Mouse (Mus musculus) MN1 (cell line): ENCODE data around the gene Rpl21.

Experiments
- DNase-seq: peaks from one replicate; pipeline ENCODE4 v3.0.0-alpha.2; 2016; ENCODE audit warnings: low spot score

Gene Rpl21

DNA sequence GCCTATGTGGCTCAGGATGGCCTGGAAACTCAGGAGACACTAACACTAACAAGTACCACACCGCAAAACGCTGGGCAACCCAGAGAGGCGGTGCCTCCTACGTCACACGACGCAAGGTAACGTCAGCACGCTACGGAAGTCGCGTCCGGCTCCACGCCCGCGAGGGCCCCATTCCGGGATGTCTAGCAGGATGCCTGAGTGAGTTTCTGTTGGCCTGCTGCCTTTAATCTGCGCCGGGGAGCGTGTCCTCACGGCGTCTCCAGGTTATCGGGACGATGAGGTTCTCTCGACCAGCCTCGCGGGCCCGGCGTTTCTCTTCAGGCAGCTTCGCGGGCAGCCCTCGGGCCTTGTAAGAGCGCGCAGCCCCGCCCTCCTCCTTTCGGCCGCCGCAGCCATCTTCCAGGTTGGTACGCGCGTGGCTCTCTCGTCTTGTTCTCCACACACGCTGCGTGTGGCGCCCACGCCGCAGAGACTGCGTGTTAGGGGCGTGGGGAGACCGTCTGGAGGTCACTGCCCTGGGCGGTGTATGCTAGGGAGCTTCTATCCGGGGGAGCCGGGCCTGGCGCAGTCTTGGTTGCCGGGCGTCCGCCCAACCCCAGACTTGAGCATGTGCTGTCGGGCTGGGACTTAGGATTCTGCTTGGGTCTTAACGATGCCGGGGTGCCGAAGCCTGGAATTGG lies at the start of gene Rpl21:
Gene Rpl21 (plus strand): TSS at position 122 of the 680 bp plus-strand sequence.
- peak; percentile 93 for DNase-seq

DNA sequence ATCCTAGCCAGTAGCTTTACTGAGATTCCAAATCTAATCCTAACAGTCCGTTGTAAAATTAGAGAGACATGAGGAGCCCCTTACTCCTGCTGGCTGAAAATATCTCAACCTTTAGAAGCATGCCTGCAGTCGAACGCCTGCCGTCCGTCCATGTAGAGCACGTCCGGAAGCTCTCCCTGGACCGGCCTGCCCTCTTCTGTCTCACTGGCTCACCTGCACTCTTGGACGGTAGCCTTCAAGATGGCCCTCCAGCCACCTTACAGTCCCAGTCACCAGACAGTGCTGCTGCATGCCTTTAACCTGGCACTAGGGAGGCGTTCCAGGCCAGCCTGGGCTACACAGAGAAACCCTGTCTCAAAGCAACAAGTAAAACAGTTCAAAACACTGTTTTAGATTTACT lies 49.4 kb upstream of the Rpl21 start:
- no peak for DNase-seq

DNA sequence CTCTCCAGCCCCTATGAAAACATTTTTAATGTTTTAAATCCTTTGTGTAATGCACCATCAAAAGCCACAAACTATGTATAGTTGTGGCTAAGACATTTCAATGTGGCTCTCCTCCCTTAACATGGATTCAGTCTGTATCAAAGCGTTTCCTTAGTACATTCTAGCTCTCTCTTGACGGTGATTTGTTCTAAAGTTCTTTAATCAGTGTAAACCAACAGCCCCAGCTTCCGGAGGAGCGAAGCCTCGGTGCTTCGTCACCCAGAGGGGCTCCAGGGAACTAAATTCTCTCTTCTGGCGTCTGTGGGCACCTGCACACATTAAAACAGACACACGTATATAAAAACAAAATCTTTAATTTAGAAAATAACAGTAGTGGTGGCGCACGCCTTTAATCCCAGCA lies 48.8 kb upstream of the Rpl21 start:
- no peak for DNase-seq

DNA sequence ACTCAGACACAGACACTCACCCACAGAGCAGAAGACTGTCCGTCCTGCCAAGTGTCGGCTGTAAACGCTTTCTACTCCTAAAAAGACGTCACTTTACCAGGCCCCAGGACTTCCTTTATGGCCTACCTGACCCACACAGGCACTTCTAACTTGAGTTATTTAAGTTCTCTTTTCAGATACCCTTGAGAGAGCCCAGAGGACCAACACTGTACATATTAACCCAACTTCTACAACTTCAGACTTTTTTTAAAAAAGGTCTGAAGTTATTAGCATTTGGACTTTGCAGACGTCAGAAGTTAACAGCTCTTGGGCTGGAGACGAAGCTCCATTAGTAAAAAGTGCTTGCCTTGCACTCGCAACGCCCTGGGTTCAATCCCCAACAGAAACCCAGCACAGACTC lies 46.6 kb upstream of the Rpl21 start:
- DNase-seq: no peak

DNA sequence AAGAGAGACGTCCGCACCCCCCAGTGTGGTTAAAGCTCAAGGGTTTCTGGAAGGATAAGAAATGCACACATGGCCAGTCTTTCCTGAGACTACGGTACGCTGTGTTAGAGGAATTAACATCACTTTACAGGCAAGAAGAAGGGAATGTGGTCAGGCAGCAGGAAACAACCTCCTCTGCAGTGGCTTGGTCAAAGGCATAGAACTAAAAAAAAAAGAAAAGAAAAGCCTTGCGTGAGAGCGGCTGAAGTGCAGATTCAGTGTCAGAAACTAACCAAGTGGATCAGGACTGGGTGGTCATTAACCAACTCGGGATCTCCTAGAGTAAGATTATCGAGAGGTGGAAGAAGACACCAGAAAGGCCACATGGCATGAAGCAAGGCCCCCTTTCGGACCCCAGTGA lies 43.3 kb upstream of the Rpl21 start:
- no peak for DNase-seq

DNA sequence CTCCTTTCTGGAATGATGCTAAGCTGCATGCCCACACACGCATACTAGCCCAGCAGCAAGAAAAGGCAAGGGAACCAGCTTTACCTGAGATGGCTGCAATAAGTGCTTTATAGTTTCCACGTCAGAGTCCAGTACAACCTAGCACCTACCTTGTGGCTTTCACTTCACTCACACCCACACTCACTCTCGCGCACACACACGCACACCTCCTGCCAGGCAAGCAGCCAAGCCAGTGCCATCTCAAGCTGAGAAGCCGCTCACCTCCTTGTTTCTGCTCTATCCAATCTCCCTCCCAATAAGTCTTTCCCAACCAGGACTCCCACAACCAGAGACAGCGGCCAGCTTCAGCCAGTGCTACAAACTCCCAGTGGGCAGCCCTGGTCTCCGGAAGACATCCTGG lies 41.7 kb upstream of the Rpl21 start:
- no peak for DNase-seq

DNA sequence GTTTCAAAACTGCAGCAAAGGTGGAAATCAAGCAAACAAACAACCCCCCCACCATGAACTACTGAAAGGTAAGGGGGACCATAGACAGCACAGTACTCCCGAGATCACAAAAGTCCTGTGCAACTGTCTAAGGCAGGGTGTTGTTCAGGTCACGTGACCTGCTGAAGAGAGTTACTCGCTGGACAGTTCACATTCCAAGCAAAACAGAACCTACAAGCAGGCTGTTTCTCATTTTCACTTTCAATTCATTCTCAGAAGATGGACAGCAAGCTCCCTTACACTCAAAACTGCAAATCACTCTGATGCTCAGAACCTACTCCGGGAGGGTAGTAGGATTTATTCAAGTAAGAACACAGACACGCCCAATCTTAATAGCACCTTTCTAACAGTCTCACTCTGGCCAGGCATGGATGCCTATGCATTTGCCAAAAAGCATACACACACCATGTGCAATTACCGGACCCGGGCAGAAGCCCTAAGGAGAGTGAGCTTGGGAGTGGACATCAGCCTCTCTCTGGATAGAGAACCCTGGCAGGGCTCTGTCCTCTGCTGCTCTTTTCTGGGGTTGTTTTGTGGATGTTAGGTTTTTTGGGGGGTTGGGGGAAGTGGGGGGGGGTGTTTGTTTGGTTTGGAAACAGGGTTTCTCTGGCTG lies 40.4 kb upstream of the Rpl21 start:
- peak; percentile 32 for DNase-seq

DNA sequence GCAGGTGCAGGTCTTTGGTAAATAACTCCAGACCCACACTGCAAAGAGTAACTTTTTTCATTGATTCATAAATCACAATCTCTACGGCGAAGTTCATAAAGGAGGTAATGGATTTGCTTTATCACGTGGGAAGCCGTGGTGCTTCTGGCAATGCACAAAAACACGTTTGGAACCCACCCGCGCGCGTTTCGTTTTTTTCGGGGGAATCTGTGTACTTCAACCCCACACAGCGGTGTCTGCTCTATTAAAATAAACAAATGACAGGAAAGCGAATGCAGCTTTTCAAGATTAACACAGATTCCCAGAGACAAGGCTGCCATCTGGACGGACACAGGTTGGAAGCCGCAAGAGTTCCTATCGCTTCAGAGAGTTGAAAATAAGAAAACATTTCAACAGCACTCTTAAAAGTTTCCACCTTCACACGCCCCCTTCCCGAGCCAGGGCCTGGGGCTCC lies 39.0 kb upstream of the Rpl21 start:
- DNase-seq: no peak

DNA sequence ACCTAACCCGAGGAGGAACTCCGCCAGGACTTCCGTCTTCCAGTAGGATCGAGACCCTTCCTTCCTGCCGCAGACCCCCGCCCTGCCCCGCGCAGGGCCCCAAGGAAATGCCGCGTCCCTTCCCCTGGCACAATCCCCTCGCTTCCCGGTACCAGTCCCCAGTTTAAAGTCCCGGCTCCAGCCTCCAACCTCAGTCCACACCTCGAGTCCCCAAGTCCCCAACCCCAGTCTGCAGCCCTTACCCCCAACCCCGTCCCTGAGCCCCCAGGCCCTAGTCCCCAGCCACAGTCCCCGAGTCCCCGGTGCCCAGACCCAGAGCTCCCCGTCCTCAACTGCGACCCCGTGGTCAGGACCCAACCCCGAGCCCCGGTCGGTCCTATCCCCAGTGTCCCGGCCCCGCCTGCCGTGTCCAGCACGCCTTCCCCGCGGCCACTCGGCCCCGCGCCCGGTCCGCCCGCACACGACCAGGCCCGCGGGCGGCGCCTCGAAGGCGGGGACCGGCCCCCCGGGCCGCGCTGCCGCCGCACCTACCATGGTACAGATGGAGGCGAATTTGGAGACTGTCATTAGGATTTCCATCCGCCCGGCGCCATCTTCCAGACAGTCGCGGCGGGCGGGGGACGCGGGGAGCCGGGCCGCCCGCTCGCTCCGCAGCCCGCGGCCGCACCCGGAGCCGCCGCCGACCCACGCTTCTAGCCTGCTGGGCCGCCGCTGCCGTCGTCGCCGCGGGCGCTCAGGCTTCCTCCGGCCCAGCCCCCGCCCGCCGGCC lies 38.4 kb upstream of the Rpl21 start:
- no peak for DNase-seq

DNA sequence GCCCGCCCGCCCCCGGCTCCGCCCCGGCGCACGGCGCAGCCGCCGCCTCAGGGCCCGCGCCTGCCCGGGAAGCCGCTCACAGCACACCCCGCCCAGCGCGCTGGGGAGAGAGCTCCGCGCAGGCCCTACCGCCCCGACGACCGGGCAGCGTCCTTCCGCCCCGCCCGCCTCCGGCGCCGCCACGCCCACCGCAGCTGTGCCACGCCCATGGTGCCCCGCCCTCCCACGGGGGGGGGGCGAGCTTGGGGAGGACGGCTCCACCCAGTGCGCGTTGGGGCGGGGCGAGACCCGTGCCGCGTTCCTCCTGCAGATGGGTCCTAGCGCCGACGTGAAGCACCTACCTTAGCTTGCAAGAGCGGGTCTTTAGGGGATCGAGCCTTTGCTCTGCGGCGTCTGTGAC lies 37.8 kb upstream of the Rpl21 start, which contains the start of gene Usp12:
Gene Usp12 (minus strand): TSS at position 154 of the 400 bp plus-strand sequence.
- peak; percentile 98 for DNase-seq

DNA sequence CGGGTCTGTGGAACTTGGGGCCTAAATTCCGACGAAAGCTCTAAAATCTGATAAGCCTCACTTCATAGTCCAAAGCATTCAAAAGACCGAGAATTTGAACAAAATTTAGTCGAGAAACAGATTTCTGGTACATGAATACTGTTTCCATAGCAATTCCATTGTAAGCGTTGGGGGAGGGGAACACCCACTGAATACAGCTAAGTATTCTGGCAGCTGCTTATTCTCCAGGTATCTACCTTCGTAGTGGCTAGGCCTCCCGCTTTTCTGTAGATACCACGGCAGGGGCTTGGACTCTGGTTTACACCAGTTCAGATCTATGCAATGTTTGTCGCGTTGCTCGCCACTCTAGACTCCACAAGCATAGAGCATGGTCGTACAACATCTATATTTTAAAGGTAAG lies 37.0 kb upstream of the Rpl21 start:
- no peak for DNase-seq

DNA sequence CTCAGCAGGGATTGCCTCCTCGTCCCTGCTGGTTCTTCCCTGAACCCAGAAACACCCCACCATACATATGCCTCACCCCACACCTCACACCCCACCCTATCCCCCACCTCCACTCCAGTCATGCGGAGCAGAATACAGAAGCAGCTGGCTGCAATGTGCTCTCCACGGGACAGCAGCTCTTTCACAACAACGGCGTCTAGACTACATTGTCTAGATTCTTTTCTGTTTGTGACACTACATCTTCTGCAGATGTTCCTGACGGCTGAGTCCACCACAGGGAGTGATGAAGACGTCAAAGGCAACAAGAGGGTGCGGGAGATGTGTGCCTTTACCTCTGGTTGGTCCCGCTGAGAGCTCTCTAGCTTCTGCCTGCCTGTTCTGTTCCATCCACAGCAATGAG lies 34.7 kb upstream of the Rpl21 start:
- no peak for DNase-seq

DNA sequence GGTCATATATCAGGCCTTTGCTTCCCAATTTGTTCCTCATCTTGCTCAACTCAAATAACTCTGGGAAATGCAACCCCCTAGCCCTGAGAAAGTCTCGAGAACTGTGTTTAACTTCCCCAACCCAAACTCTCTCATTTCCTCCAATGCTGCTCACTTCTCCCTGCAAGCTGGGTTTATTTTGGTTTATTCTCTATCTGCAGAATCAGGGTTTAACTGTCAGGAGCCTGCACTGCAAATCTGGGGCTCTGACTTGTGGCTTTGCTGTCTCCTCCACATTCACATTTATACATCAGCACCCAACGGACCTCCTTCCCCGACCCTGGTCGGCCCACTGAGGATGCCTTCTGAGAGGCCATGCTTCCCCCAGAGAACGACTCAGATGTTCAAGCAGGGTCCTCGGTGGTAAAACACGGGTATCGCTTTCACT lies 26.7 kb upstream of the Rpl21 start:
- DNase-seq: no peak

DNA sequence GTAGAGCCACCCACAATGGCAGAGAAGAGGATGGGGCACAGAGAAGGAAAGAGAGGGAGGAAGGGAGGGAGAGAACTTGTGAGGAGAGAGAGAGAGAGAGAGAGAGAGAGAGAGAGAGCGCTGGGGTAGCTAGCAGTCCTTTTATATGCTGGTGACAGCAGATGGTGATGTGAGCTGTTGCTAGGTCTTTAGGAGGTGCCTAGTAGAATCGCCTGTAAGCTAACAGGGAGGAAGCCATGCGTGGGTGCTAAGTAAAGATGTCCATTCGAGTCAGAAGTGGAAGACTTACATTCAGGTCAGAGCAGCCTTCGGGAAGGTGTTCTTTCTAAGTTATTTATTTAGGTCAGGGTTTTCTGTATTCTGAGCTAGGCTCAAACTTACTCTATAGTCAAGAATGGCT lies 22.7 kb upstream of the Rpl21 start:
- no peak for DNase-seq

DNA sequence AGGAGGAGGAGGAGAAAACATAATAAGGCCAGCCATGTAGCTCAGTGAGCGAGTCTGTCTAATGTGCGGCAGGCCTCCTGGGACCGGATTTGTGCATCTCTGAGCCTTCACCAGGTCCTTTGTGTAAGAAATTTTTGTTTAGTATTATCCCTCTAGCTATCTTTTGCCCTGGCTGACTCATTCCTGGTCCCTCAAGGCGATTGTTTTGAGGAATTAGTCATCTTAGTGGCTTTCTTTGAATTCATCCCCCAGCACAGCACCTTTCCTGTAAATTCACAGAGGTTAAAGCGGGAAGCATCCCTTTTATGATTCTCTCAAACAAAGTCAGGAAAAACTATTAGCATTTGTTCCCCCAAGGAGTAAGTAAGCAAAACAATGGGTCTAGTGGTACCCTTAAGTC lies 19.8 kb upstream of the Rpl21 start:
- DNase-seq: no peak

DNA sequence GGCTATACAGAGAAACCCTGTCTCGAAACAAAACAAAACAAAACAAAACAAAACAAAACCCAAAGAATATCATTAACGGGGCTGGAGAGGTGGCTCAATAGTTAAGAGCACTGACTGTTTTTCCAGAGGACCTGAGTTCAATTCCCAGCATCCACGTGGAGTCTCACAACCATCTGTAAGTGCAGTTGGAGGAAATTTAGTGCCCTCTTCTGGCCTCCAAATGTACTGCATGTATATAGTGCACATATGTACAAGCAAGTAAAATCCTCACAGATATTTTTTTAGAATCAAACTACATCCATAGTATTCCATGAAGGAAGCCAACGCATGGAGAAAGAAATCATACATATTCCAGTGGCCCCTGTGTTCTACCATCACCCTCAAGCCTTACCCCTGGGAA lies 19.3 kb upstream of the Rpl21 start:
- no peak for DNase-seq

DNA sequence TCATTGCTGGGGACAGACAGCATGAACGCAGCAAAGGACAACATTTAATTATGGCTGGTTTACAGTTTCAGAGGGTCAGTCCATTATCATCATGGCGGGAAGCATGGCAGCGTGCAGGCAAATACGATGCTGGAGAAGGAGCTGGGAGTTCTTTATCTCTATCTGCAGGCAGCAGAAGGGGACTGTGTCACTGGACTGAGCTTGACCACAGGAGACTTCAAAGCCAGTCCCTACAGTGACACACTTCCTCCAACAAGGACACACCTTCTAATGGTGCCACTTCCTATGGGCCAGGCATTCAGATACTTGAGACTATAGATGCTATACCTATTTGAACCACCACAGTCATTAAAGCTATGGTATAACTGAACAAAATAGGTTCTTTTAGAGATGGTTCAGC lies 17.3 kb upstream of the Rpl21 start:
- no peak for DNase-seq

DNA sequence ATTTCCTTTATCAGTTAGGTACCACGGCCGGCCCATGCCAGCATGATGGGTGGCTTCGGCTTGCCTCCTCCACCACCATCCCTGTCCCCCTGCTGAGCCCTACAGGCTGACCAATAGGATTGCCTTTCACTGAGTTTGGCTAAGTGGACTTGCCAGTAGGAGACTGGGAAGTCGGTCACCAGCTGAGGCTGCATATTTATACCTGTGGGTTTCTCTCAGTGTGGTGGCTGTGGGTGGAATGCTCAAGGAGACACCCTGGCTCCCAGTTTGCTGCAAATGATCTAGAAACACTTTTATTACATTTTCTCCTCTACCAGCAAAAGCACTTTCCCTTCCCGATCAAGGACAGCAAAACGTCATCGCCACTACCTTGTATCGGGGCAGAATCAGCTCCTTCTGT lies 15.1 kb upstream of the Rpl21 start:
- no peak for DNase-seq

DNA sequence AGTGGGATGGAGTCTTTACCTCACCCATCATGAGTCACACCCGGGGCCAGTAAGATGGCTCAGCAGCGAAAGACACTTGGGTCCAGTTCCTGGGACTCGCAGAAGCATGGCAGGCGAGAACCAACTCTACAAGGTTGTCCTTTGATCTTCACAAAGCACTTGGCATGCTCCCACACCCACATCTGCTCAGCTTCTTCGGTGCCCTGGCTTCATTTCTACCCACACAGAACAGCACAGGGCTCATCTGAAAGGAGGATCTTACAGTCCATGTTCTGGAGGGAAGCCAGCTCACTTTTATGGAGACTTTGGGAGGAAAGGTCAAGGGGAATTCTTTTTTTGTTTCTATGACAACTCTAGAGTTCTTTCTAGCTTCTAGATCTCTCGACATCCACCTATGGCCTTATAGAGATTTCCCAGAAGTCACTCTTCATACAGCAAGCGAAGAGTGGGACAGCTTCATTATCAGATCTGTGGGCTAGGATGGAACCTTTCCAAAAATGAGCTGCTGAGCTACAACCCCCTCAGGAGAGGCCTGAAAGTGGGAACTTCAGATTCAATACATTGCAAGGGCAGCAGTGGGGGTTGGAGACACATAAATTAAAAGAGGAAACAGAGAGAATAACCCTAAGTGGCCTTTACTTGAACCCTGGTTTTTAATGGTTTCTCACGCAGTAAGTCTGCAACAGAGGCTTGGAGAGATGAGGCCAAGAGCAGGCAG lies 13.6 kb upstream of the Rpl21 start:
- DNase-seq: peak; percentile 68

DNA sequence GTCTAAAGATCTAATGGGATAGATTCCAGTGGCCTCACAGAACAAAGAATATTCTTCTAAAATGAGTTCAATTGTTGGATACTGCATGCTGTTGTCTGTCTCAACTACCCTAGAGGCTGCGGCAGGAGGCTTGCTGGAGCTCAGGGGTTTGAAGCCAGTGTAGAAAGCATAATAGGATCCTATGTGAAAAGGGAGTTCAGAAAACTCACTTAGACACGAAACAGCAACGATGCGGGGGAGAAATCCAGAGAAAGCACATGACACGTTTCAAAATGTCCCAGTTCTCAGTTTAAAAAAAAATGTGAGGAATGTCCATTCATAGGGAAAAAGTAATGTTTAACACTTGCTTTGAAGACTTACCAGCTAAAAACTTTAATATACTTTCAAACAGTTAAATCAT lies 9.7 kb upstream of the Rpl21 start:
- no peak for DNase-seq

DNA sequence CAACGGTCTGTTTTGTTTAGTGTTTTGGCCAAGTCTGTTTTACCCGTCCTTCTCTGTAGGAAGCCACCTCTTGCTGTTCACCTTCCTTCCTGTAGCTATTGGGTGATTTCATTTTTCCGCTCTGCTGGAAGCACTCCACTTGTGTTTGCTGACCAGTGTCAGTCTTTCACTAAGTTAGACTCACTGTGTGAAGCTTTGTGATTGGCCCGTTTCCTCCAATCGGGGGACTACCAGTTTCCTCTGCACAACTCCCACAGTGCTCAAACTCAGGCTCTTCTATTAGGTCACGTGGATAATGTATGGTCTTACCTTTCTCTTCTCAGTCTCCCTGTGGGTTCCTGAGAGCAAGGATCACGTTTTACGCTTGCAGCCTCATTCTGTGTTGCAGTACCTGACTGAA lies 3.2 kb upstream of the Rpl21 start:
- DNase-seq: no peak

DNA sequence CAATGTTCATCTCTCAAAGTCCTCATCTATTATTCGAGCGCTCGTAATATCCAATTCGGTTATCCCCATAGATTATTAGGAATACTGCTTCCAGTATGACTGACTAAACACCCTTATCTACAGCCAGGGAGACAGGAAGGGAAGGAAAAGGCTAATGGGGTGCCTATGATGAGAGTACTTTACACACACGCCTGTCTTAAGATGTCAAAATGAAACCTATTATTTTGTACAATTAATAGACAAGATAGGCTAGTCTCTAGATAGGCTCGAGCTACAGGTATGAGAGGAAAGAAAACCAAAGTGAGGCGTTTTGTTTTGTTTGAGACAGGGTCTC lies 288 bp upstream of the Rpl21 start:
- DNase-seq: no peak
